Mouse (Mus musculus) stomach, embryonic 15.5 days (tissue): ENCODE measurements at regions not wholly inside any gene's neighbourhood (a gene's known extent, or its start where the extent isn't known, plus 50 kb on each side); places are given as distances from the start of the nearest gene placed in this dataset.
"Not testable (repeated sequence)": the region's sequence is repeated elsewhere in the genome, so short reads cannot be mapped to it uniquely, and the experiment has no call there.

Experiments
- ATAC-seq: fragments of 200-750 bp; cut with Nextera tagmentation; 2 replicates; pipeline ENCODE4 v1.8.0; 2017; ENCODE audit warnings: low read depth, moderate number of reproducible peaks, moderate TSS enrichment; ENCODE audit not compliant: insufficient read depth, low FRiP score
- H3K27ac ChIP-seq: fragments of 300-500 bp; sonication (generic); 2 replicates; pipeline ENCODE4 v1.5.1; 2015; ENCODE audit warnings: mild to moderate bottlenecking, inconsistent platforms
- H3K27me3 ChIP-seq: fragments of 300-500 bp; sonication (generic); replicated peaks from 2 replicates; pipeline ENCODE4 v1.6.1; 2015; ENCODE audit warnings: inconsistent platforms
- H3K36me3 ChIP-seq: fragments of 300-500 bp; sonication (generic); 2 replicates; pipeline ENCODE4 v1.6.1; 2015; ENCODE audit warnings: inconsistent platforms
- H3K4me1 ChIP-seq: fragments of 300-500 bp; sonication (generic); 2 replicates; pipeline ENCODE4 v1.6.1; 2015; ENCODE audit warnings: inconsistent platforms
- H3K4me2 ChIP-seq: fragments of 300-500 bp; sonication (generic); 2 replicates; pipeline ENCODE4 v1.6.1; 2015; ENCODE audit warnings: mild to moderate bottlenecking, inconsistent platforms
- H3K4me3 ChIP-seq: fragments of 300-500 bp; sonication (generic); replicated peaks from 2 replicates; pipeline ENCODE4 v1.5.1; 2015; ENCODE audit warnings: inconsistent platforms
- H3K9ac ChIP-seq: fragments of 300-500 bp; sonication (generic); 2 replicates; pipeline ENCODE4 v1.6.1; 2015; ENCODE audit warnings: inconsistent platforms
- H3K9me3 ChIP-seq: fragments of 300-500 bp; sonication (generic); 2 replicates; pipeline ENCODE4 v1.6.1; 2016; ENCODE audit warnings: inconsistent platforms
- WGBS: fragments of 180-500 bp; shearing (Covaris S2); methylation state at CpG from one replicate; pipeline ENCODE4 v1.1.7; 2015; 5-methylcytosine and 5-hydroxymethylcytosine counted together

DNA sequence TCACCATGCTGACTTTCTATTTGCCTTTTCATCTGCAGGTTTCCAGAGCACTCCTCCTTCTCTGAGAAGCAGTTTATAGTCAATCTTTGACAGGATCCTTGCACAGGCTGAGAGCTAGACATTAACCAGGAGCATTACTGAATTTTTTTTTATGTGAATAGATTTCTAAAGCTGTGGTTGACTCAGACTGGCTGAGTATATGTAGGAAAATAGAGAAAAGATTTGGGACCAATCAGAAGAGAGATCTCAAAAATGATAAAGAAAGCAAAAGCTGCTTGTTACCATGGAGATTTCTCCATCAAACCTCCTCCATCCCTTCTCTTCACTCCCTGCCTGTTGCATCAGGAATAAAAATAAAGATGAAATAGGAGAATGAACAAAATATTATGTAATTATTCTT lies 731.2 kb upstream of the Ndn start:
- no peaks in the 10 kb centered on the region for H3K27me3 ChIP-seq
- H3K36me3 ChIP-seq: no peaks in the 10 kb centered on the region
- H3K4me2 ChIP-seq: no peak overlapping the region
- no peak overlapping the region for H3K27ac ChIP-seq
- no peak overlapping the region for H3K9ac ChIP-seq
- no peaks in the 10 kb centered on the region for H3K9me3 ChIP-seq
- no peak for ATAC-seq
- no peaks in the 10 kb centered on the region for H3K4me1 ChIP-seq
- no peak overlapping the region for H3K4me3 ChIP-seq

DNA sequence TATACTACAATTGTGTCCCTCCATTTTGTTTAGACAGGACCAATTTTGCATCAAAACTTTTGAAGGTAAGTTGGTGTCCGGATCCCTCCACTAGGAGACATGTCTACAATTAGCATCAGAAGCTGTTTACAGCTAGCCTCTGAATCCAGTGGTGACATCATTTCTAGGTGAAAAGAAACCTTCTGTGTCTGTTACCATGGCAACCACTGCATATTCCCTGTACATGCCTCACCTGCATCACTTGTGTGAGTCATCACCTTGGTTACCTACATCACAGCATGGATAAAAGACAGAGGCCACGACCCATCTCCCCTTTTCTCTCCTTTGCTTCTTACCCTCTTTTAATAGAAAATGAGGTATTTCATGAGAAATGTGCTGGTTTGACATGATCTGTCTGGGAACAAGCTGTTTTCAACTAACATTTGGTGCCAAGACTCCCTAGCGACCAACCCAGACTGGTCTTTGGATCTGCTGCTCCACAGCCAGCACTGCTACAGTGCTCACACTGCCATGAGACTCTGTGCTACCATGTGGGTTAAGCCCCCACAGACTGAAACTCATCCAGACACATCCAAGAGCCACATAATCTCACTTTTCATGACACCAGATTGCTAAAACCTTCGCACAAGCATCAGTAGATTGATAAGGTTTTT lies 701.4 kb upstream of the Ndn start:
- ATAC-seq: no peak
- H3K36me3 ChIP-seq: no peaks in the 10 kb centered on the region
- no peak overlapping the region for H3K27ac ChIP-seq
- no peaks in the 10 kb centered on the region for H3K27me3 ChIP-seq
- H3K9ac ChIP-seq: no peak overlapping the region
- H3K4me3 ChIP-seq: no peak overlapping the region
- no peaks in the 10 kb centered on the region for H3K4me1 ChIP-seq
- no peaks in the 10 kb centered on the region for H3K9me3 ChIP-seq
- 79% methylated on average over 4 of the region's 4 CpGs for WGBS
- H3K4me2 ChIP-seq: no peak overlapping the region

DNA sequence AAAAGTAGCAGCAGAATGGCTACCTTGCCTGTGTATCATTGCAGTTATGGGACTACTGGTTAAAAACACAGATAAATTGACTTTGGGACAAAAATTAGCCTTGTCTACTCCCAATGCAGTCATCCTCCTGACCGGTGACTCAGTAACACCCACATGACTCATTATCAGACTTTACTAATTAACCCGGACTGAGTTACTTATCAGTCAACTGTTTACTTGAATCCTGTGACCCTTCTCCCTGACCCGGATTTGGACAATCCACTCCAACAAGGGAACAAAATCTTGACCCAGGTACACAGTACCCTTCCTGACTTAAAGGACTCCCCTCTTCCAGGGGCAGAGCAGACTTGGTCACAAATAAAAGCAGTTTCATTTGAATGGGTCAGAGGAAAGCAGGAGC lies 688.3 kb upstream of the Ndn start:
- 61% methylated on average over 3 of the region's 3 CpGs for WGBS

DNA sequence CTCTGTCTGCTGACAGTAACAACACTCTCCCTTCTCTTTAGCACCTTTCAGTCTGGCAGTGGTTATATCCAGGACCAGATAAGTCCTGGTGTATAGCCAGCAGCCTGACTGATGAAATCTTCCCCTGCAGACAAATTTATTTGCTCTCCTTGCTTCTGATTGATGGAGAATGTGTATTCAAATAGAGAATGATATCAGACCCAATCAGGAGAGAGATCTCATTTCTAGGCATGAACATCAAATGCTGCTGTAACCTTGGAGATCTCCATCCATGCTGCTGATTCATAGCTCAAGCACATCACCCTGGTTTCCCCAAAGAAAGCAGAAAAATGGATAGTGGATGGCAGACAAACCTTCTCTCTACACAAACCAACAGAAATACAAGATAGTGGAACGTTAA lies 663.3 kb upstream of the Ndn start:
- Histone ChIP-seq H3K27me3 (no peaks in the 10 kb centered on the region), H3K27ac (no peak overlapping the region), H3K36me3 (no peaks in the 10 kb centered on the region), H3K4me1 (no peaks in the 10 kb centered on the region), H3K4me2 (no peak overlapping the region), H3K4me3 (no peak overlapping the region), H3K9me3 (no peaks in the 10 kb centered on the region), H3K9ac (no peak overlapping the region)
- 68% methylated on average over 1 of the region's 1 CpGs for WGBS
- no peak for ATAC-seq

More for the DNA sequence above, 688.3 kb upstream of the Ndn start:
- H3K27ac ChIP-seq: no peak overlapping the region
- H3K9me3 ChIP-seq: no peaks in the 10 kb centered on the region
- H3K4me2 ChIP-seq: no peak overlapping the region
- no peaks in the 10 kb centered on the region for H3K27me3 ChIP-seq
- H3K9ac ChIP-seq: no peak overlapping the region
- ATAC-seq: no peak
- H3K4me3 ChIP-seq: no peak overlapping the region
- H3K4me1 ChIP-seq: no peaks in the 10 kb centered on the region
- H3K36me3 ChIP-seq: no peaks in the 10 kb centered on the region

DNA sequence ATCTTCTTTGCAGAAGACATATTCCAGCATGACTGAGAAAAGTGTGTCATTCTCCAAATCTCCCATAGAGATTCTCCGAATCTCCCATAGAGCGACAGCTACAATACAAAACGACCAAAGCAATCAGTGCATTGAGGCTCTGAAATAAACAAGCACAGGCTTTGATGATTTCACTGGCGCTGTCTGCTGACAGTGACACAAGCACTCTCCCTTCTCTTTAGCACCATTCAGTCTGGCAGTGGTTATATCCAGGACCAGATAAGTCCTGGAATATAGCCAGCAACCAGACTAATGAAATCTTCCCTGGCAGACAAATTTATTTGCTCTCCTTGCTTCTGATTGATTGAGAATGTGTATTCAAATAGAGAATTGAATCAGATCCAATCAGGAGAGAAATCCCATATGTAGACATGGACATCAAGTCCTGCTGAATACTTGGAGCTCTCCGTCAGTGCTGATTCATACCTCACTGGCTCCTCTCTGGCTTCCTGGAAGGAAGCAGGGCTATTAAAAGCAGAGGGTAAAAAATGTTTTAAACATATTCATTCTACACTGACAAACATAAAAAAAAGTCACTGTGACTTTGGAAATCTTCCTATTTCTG lies 661.2 kb upstream of the Ndn start:
- H3K4me3 ChIP-seq: no peak overlapping the region
- no peaks in the 10 kb centered on the region for H3K4me1 ChIP-seq
- 55% methylated on average over 5 of the region's 5 CpGs for WGBS
- no peaks in the 10 kb centered on the region for H3K27me3 ChIP-seq
- no peak overlapping the region for H3K27ac ChIP-seq
- ATAC-seq: no peak
- no peaks in the 10 kb centered on the region for H3K36me3 ChIP-seq
- H3K4me2 ChIP-seq: no peak overlapping the region
- no peaks in the 10 kb centered on the region for H3K9me3 ChIP-seq
- H3K9ac ChIP-seq: no peak overlapping the region

DNA sequence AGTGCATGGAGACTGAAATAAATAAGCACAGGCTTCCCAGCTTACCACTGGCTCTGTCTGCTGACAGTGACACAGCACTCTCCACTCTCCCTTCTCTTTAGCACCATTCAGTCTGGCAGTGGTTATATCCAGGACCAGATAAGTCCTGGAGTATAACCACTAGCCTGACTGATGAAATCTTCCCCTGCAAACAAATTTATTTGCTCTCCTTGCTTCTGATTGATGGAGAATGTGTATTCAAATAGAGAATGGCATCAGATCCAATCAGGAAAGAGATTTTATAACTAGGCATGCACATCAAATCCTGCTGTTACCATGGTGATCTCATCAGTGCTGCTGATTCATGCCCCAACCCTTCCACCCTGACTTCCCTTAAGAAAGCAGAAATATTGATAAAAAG lies 620.2 kb upstream of the Ndn start:
- no peak overlapping the region for H3K27ac ChIP-seq
- H3K4me2 ChIP-seq: no peak overlapping the region
- H3K9ac ChIP-seq: no peak overlapping the region
- no peaks in the 10 kb centered on the region for H3K36me3 ChIP-seq
- no peak overlapping the region for H3K4me3 ChIP-seq
- H3K4me1 ChIP-seq: no peaks in the 10 kb centered on the region
- no peaks in the 10 kb centered on the region for H3K27me3 ChIP-seq
- no peak for ATAC-seq
- no peaks in the 10 kb centered on the region for H3K9me3 ChIP-seq

DNA sequence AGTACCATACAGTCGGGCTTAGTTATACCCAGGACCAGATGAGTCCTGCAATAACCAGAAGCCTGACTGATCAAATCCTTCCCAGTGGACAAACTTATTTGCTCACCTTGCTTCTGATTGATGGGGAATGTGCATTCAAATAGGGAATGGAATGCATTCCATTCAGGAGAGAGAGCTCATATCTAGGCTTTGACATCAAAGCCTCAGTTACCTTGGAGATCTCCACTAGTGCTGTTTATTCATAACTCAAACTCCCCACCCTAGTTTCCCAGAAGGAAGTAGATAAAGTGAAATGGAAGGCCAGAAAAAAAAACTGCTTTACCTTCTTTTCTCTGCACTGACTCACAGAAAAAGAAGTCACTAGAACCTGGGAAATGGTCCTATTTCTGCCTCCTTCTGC lies 608.9 kb upstream of the Ndn start:
- WGBS: 52% methylated on average over 1 of the region's 1 CpGs

DNA sequence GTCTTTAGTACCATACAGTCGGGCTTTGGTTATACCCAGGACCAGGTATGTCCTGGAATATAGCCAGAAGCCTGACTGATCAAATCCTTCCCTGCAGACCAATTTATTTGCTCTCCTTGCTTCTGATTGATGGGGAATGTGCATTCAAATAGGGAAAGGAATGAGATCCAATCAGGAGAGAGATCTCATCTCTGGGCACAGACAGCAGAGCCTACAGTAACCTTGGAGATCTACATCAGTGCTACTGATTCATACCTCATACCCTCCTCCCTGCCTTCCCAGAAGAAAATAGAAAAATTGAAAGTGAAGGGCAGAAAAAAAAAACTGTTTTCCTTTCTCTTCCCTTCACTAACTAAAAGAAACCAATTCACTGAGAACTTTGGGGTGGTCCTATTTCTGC lies 607.0 kb upstream of the Ndn start:
- not testable (repeated sequence) for H3K4me1 ChIP-seq, H3K4me2 ChIP-seq, H3K9ac ChIP-seq, H3K4me3 ChIP-seq, H3K27me3 ChIP-seq, H3K36me3 ChIP-seq, H3K27ac ChIP-seq, ATAC-seq, H3K9me3 ChIP-seq
- whole genome bisulfite sequencing: no CpG with 5 or more reads among the region's 1 CpGs

More for the DNA sequence above, 608.9 kb upstream of the Ndn start:
- Histone ChIP-seq H3K27ac (no peak overlapping the region), H3K9ac (no peak overlapping the region), H3K4me2 (no peak overlapping the region), H3K4me3 (no peak overlapping the region), H3K36me3 (no peaks in the 10 kb centered on the region), H3K27me3 (no peaks in the 10 kb centered on the region), H3K4me1 (no peaks in the 10 kb centered on the region), H3K9me3 (no peaks in the 10 kb centered on the region)
- ATAC-seq: peak; percentile 70

DNA sequence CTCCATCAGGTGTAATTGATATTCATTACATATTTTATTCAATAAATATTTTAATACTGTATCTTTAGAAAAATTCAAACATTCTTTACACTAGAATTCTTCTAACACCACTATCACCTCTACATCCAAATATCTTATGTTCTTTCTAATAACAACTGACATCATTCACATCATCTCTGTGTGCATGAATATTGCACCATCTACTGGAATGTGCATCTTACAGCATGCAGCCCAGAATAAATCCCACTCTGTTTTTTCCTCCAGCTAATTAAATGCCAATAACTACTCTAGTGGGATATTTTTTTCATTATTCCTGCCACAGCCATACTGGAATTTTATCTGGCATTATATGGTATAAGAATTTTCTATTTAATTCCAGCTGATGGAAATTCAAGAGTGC lies 576.5 kb upstream of the Ndn start:
- Histone ChIP-seq H3K27me3 (no peaks in the 10 kb centered on the region), H3K9ac (no peak overlapping the region), H3K9me3 (no peaks in the 10 kb centered on the region), H3K4me2 (no peak overlapping the region), H3K4me3 (no peak overlapping the region), H3K36me3 (no peaks in the 10 kb centered on the region), H3K27ac (no peak overlapping the region), H3K4me1 (no peaks in the 10 kb centered on the region)
- ATAC-seq: no peak

DNA sequence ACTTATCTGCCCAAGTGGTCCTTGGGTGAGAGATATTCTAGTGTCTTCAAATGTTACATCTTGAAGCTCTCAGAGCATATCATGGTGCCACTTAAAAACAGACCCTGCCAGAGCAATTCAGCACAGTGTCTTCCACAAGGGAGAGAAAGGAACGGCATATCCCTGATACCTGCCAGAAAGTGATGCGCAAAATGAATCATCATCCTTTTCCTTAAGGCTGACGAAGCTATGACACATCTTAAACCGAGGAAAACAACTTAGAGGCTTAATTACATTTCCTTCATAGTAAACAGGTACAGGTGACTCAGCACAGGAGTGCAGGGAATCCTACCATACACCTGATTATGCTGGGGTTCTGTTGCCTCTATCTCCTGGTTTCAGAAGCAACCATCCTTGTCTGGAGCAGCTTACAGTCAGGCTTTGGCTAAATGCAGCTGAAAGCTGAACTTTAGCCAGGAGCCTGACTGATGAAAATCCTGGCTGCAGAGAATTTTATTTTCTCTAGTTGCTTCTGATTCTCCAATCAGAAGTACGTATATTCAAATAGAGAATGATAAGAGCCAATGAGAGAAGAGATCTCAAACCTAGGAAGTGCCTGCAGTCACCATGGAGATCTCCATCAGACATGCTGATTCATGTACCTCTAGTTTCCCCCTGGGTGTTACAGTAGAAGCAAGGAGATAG lies 556.1 kb upstream of the Ndn start:
- no peak overlapping the region for H3K4me3 ChIP-seq
- 82% methylated on average over 5 of the region's 5 CpGs for WGBS
- no peaks in the 10 kb centered on the region for H3K4me1 ChIP-seq
- H3K4me2 ChIP-seq: no peak overlapping the region
- H3K36me3 ChIP-seq: no peaks in the 10 kb centered on the region
- no peak for ATAC-seq
- no peak overlapping the region for H3K27ac ChIP-seq
- H3K9me3 ChIP-seq: no peaks in the 10 kb centered on the region
- no peak overlapping the region for H3K9ac ChIP-seq
- no peaks in the 10 kb centered on the region for H3K27me3 ChIP-seq

DNA sequence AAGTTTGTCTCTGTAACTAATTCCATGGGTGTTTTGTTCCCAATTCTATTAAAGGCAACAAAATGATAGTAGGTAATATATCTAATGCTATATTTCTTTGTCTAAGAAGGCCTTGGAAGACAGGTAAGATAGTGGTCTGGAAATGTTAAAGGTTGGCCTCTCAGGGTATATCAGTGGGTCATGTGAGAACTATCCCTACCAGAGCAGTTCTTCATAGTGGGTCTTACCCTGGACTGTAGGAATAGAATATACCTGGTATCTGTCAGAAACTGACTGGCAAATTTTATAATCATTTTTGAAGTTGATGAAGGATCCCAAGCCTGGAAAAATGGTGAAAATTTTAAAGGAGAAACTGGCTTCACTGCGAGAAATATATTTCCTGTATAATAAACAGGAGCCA lies 509.5 kb upstream of the Ndn start:
- no peaks in the 10 kb centered on the region for H3K36me3 ChIP-seq
- H3K4me1 ChIP-seq: no peaks in the 10 kb centered on the region
- H3K4me3 ChIP-seq: no peak overlapping the region
- no peak for ATAC-seq
- H3K9me3 ChIP-seq: no peaks in the 10 kb centered on the region
- H3K4me2 ChIP-seq: no peak overlapping the region
- H3K27me3 ChIP-seq: no peaks in the 10 kb centered on the region
- no peak overlapping the region for H3K27ac ChIP-seq
- 66% methylated on average over 1 of the region's 1 CpGs for WGBS
- no peak overlapping the region for H3K9ac ChIP-seq

DNA sequence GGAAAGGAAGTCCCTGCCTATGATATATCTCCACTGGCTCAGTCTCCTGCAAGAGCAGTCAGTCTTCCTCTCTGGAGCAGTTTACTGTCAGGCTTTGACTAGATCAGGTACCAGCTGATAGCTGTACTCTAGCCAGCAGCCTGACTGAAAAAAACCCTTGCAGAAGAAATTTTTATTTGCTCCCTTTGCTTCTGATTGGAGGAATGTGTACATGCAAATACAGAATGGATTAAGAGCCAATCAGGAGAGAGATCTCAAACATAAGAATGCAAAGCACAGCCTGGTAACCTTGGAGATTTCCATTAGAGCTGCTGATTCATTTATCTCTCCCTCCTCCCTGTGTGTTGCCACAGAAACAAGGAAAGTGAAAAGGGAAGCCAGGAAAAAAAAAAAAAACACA lies 509.1 kb upstream of the Ndn start:
- H3K27me3 ChIP-seq: no peaks in the 10 kb centered on the region

More for the DNA sequence above, 509.1 kb upstream of the Ndn start:
- Histone ChIP-seq H3K9me3 (no peaks in the 10 kb centered on the region), H3K36me3 (no peaks in the 10 kb centered on the region), H3K4me2 (no peak overlapping the region), H3K27ac (no peak overlapping the region), H3K9ac (no peak overlapping the region), H3K4me3 (no peak overlapping the region), H3K4me1 (no peaks in the 10 kb centered on the region)
- no peak; the same call in 1 of the 2 replicates for ATAC-seq
